Mouse (Mus musculus) testis, postnatal 14 days (tissue): ENCODE results near the gene Tm4sf20.
A peak's percentile ranks its signal among the peaks of the same experiment; 100 is the strongest.

Source experiments
- DNase-seq: peaks from one replicate; pipeline ENCODE4 v3.0.0; 2021; ENCODE audit warnings: low spot score

Tm4sf20 gene

GRCm38 (mm10) chr1:82768269-82768668 is at the start of gene Tm4sf20:
Gene Tm4sf20 (minus strand): TSS chr1:82768461.
- DNase-seq = no peak

GRCm38 (mm10) chr1:82815941-82816716 is 47.9 kb upstream of the Tm4sf20 start:
- DNase-seq = no peak

- no peak for DNase-seq
Observed at GRCm38 (mm10) chr1:82811766-82812165, 43.5 kb upstream of the Tm4sf20 start.

- no peak for DNase-seq
Observed at GRCm38 (mm10) chr1:82808564-82808963, 40.3 kb upstream of the Tm4sf20 start.

GRCm38 (mm10) chr1:82807206-82807605 is 38.9 kb upstream of the Tm4sf20 start:
- DNase-seq = no peak

- no peak for DNase-seq
Observed at GRCm38 (mm10) chr1:82806391-82806790, 38.1 kb upstream of the Tm4sf20 start.

- no peak for DNase-seq
Observed at GRCm38 (mm10) chr1:82804059-82804458, 35.8 kb upstream of the Tm4sf20 start.

- DNase-seq = no peak
Observed at GRCm38 (mm10) chr1:82803608-82804007, 35.3 kb upstream of the Tm4sf20 start.

- DNase-seq = no peak
Observed at GRCm38 (mm10) chr1:82801105-82801783, 33.0 kb upstream of the Tm4sf20 start.

- no peak for DNase-seq
Observed at GRCm38 (mm10) chr1:82798922-82799321, 30.7 kb upstream of the Tm4sf20 start.

GRCm38 (mm10) chr1:82798304-82798703 is 30.0 kb upstream of the Tm4sf20 start:
- no peak for DNase-seq

DNA sequence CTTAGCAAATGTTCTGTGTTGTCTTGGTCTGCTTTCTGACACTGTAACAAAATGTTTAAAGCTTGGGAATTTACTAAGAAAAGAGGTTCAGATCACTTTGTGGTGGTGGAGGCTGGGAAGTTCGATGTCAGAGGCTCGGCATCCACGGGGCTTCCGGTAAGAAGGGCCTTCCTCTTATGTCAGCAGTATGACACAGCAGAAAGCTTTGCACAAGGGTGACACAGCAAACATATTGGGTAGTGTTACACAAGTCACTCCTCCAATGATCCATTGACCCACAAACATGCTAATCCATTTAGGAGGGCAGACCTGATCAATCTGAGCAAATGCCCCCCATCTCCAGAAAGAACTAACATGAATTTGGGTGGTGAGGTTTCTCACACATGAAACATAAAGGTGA is 28.8 kb upstream of the Tm4sf20 start:
- no peak for DNase-seq

DNA sequence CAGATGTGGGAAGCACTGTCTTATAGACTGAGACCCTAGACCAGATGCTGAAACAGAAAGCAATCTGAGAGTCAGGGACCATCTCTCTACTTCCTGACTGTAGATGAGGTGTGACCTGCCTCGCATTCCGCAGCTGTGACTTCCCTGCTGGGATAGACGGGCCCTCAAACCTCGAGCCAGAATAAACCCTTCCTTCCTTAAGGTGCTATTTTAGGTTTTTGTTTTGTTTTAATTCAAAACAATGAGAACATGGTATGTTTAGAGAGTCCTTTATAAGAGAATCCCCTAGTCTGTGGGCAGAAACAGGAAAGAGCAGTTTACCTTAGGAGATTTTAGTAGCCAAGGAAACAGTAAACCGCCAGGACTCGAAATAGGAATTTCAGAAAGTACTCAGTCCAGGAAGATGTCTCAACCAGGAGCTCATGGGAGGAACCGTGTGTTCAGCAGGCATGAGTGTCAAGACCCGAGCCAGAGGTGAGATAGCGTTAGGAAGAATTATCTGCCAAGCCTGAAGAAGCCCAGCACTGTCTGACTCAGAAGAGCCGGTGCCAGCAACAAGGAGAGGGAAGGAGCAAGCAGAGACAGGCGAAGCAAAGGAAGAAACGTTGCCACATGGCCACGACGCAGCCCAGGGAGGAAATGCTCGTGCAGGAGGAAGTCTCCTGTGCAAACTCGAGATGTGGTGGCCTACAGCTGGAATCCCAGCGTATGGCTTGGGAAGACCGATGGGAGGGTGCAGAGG is 27.6 kb upstream of the Tm4sf20 start:
- no peak for DNase-seq

DNA sequence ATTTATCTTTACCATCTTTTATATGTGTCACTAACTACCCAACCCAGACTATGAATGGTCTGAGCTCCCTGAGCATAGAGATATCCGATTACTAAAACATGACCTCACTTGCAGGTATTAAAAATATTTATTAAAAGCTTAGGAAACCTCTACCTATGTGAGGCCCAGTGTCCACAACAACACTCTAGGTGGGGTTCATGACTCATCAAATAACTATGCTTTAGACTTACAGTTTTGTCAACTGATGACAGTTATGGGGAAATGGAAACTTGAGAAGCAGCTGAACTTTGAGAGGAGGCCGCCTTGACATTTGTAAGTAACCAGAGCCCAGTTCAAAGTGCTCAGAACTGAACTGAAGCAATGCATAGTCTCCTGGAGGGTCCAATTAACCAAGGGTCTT is 26.9 kb upstream of the Tm4sf20 start:
- no peak for DNase-seq

- no peak for DNase-seq
Observed at GRCm38 (mm10) chr1:82793986-82794385, 25.7 kb upstream of the Tm4sf20 start.

DNA sequence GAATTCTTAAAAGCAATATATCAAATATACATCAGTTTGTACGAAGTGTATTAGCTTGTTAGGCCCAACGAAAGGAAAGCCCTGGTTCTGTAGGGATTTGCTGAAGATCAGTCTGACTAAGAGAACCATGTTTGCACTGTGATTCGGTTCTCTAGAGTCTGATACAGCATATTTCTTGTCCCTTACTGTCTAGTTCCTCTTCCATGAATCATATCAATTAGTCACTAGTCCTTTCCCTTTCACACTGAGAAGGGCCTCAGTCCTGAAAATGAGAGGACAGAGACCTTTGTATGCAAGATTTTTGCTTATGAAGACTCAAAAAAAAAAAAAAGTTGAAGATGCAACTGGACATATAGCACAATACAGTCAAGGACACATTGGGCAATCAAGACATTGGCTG is 24.8 kb upstream of the Tm4sf20 start:
- DNase-seq = no peak

GRCm38 (mm10) chr1:82792238-82792637 is 24.0 kb upstream of the Tm4sf20 start:
- DNase-seq = no peak

DNA sequence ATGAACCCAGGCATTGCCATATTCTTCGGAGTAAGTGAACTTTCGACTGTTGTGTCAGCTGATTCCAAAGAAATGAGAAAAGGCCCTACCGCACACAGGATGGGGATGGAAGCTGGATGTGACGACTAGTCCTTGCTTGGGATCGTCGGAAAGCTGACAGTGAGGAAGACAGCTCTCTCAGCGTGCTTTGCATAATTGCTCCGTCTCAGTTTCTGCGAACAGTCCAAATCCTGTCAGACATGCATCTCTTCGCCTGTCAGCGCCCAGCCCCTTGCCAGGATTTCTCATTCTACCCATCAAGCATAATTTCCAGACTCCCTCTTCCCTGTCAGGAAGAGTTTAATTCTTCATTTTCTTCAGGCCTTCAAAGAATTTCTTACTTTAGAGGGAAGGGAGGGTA is 22.8 kb upstream of the Tm4sf20 start:
- no peak for DNase-seq

DNA sequence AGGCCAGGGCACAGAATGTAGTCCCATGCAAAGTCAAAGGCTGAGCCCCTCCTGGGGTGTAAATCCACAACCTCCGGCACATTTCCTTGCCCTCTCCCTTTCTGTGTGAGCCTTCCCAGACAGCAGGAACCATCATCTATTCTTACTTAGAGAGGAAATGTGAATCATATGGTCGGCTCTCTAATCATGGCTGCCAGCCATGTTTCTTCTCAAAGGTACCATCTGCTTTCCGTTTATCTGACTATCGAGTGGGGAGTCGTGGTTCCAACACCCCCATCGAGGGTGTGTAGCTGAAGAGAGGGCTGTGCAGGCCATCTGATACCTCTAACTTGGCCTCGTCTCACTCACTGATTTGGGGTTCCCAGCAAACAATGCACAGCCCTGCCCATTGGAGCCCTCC is 19.8 kb upstream of the Tm4sf20 start:
- DNase-seq = no peak

GRCm38 (mm10) chr1:82787414-82787813 is 19.2 kb upstream of the Tm4sf20 start:
- DNase-seq = peak; percentile 41

- DNase-seq = no peak
Observed at GRCm38 (mm10) chr1:82785546-82785945, 17.3 kb upstream of the Tm4sf20 start.

DNA sequence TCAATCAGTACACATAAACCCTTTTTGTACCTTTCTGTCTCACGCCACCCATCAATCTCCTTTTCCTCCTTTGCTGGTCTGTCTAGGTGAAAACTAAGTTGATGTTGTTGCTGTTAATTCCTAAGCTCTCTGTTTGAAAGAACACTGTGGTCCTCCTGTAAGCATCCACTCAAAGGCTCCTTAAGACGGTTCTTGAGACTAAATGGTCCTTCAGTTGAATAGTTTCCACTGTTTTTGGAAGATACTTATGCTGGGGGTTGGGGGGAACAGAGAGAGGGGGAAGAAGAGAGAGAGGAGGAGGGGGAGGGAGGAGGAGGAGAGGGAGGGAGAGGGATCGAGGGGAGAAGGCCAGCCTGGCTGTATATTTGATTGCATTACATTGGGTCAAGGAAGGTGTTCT is 15.3 kb upstream of the Tm4sf20 start:
- DNase-seq = no peak

DNA sequence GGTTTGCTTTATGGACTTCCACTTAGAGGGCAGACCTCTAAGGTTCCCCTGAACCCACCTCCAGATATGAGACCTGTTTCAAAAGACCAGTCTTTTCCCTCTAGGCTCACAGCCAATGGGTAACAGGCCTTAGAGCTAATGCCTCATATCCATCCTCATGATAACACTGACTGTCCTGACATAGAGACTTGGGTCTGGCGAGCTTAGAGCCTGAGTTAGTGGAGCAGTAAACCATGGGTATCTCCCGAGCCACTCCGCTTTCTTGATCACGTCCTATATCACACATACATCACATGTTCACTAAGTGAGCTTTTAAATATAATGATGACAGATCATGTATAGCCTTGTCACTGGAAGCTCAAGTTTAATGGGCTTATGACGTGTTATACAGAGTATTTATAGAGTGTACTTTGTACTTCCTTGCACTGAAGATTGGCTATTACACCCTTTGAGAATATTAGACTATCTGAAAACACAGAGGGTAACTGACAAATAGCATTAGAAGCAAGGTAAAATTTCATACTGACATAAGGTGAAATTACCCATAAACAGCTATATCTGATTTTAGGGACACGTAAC is 11.2 kb upstream of the Tm4sf20 start:
- no peak for DNase-seq
